Mouse (Mus musculus) embryo, embryonic 10.5 days (tissue): ENCODE measurements at regions not wholly inside any gene's neighbourhood (a gene's known extent, or its start where the extent isn't known, plus 50 kb on each side); places are given as distances from the start of the nearest gene placed in this dataset.
A peak's percentile ranks its signal among the peaks of the same experiment; 100 is the strongest.

Experiments
- DNase-seq: peaks from one replicate; pipeline ENCODE4 v3.0.0-alpha.2; 2015; ENCODE audit warnings: low spot score

DNA sequence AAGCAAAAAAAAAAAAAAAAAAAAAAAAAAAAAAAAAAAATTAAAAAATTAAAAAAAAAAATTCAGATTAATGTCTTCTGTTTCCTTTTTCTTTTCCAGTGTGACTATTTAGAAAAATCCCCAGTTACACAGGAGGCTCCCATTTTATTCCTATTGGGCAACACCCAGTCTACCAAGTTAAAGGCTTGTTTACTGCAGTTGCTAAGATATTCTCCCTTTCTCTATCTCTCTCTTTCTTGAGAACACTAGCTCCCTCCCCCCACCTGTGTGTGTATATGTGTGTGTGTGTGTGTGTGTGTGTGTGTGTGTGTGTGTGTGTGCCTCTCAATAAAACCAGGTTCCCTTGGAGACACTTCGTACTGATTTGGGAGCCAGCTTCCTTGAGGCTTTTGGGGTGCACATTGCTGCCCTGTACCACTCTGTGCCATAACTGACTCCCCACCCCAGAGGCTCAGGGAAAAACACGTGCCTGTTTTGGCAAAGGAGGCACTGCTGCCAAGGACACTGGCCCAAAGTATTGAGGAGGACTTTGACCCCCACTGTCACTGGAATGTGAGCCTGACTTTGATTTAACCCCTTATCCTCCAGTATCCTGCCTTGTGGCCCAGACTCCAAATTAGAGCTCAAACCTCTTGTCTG lies 50.3 kb downstream of the Anapc15-ps start:
- DNase-seq: peak; percentile 68

DNA sequence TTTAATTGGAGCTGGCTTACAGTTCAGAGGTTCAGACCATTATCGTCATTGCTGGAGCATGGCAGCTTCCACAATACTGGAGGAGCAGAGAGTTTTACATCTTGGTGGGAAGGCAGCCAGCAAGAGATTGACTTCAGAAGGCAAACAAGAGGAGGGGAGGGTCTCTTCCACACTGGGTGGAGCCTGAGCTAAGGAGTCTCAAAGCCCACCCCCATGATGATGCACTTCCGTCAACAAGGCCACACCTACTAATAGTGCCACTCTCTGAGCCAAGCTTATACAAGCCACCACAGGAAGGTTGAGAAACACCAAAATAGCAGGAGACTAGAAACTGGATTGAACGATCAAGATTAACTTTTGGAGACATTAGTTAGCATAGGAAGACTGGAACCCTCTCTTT lies 52.5 kb downstream of the Anapc15-ps start:
- DNase-seq: no peak

GRCm38 (mm10) chr10:95619601-95620000 lies 53.6 kb downstream of the Anapc15-ps start:
- peak; percentile 30 for DNase-seq

- no peak for DNase-seq
These were observed 54.6 kb upstream of the Nudt4 start for GRCm38 (mm10) chr10:95618451-95619079.

DNA sequence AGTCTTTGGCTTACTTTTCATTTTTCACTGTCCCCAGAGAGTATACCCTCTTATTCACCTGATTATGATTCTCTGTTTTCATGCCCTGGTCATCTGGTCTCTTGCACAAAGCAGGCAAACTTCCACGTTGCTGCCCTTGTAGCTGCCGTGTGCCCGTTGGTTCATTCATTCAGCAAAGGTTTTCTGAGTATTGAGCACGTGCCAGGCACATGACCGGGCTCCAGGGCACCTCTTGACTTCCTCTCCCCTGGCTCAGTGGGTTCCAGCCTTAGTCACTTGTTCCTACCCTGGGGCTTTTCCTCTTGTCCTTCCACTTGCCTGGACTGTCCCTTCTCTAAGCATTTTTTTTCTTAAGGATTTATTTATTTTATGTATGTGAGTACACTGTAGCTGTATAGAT lies 52.9 kb upstream of the Nudt4 start:
- DNase-seq: no peak

GRCm38 (mm10) chr10:95615849-95616650 lies 52.1 kb upstream of the Nudt4 start:
- DNase-seq: no peak
